Mouse (Mus musculus) gastrocnemius, postnatal 14 days (tissue): Measurements from ENCODE around the gene Prune1. TPM values are rescaled to one million over a fixed set of nuclear protein-coding genes. Genes with fewer than 3 reads are reported as not detected.

Experiments used
- DNase-seq: peaks from one replicate; pipeline ENCODE4 v3.0.0; 2021; ENCODE audit warnings: mixed read lengths
- intact Hi-C: fragments of 180-260 bp; cut with DNase I; formaldehyde crosslinking; loops from one replicate; pipeline ENCODE4 v1.15.1; 2025; ENCODE audit warnings: low total_unique reads
- total RNA-seq, 2 experiments: library from RNA; stranded (reverse); gene quantifications; 2 replicates each; pipeline ENCODE4 v1.2.3; 2021

Gene Prune1
- total RNA-seq, 2 experiments from 2014 or later, result 35.3 to 35.6 TPM

GRCm38 (mm10) chr3:95284501-95285281, 2.8 kb upstream of the Prune1 start:
- no peak for DNase-seq
- intact Hi-C loops, result no loop called here

- intact Hi-C loops, result no loop called here
- no peak for DNase-seq
Observed at GRCm38 (mm10) chr3:95284062-95284461, 2.2 kb upstream of the Prune1 start.

- intact Hi-C loops, result no loop called here
- no peak for DNase-seq
Observed at GRCm38 (mm10) chr3:95283589-95283941, 1.7 kb upstream of the Prune1 start.

GRCm38 (mm10) chr3:95282865-95283588, 1.2 kb upstream of the Prune1 start:
- peak; percentile 88 for DNase-seq
- intact Hi-C loops, result no loop called here

- no peak for DNase-seq
- intact Hi-C loops, result no loop called here
Observed at GRCm38 (mm10) chr3:95282381-95282864, 547 bp upstream of the Prune1 start.

GRCm38 (mm10) chr3:95280747-95281146, 1.1 kb downstream of the Prune1 start:
- DNase-seq, result no peak
- intact Hi-C loops, result no loop called here

GRCm38 (mm10) chr3:95277149-95277551, 4.7 kb downstream of the Prune1 start:
- DNase-seq, result no peak
- intact Hi-C loops, result no loop called here

- DNase-seq, result no peak
- intact Hi-C loops, result no loop called here
Observed at GRCm38 (mm10) chr3:95276428-95276934, 5.4 kb downstream of the Prune1 start.

- intact Hi-C loops, result no loop called here
- no peak for DNase-seq
Observed at GRCm38 (mm10) chr3:95275161-95275560, 6.7 kb downstream of the Prune1 start.

- DNase-seq, result no peak
- intact Hi-C loops, result no loop called here
Observed at GRCm38 (mm10) chr3:95274453-95274852, 7.4 kb downstream of the Prune1 start.

GRCm38 (mm10) chr3:95273471-95273870, 8.4 kb downstream of the Prune1 start:
- DNase-seq, result no peak
- intact Hi-C loops, result no loop called here

GRCm38 (mm10) chr3:95270766-95271364, 11.0 kb downstream of the Prune1 start:
- no peak for DNase-seq
- intact Hi-C loops, result no loop called here

- intact Hi-C loops, result loop anchor here (10.0 kb wide), 1 partner anchor 125 kb away; the partner anchor contains the start of gene Tnfaip8l2
- no peak for DNase-seq
Observed at GRCm38 (mm10) chr3:95269789-95270188, 12.1 kb downstream of the Prune1 start.

- intact Hi-C loops, result loop anchor here (10.0 kb wide), 1 partner anchor 123 kb away; the partner anchor contains the start of gene Tnfaip8l2
- no peak for DNase-seq
Observed at GRCm38 (mm10) chr3:95267855-95268254, 14.0 kb downstream of the Prune1 start.

GRCm38 (mm10) chr3:95266052-95266451, 15.8 kb downstream of the Prune1 start:
- DNase-seq, result no peak
- intact Hi-C loops, result loop anchor here (10.0 kb wide), 1 partner anchor 121 kb away; the partner anchor contains the start of gene Tnfaip8l2

- no peak for DNase-seq
- intact Hi-C loops, result loop anchor here (5.0 to 10.0 kb wide), 2 partner anchors 47 to 120 kb away; partner anchors contain the start of genes Gabpb2 and Tnfaip8l2
Observed at GRCm38 (mm10) chr3:95264724-95265123, 17.2 kb downstream of the Prune1 start.

- peak; percentile 76 for DNase-seq
Observed at GRCm38 (mm10) chr3:95263089-95263739, 18.7 kb downstream of the Prune1 start.

GRCm38 (mm10) chr3:95261975-95262374, 19.9 kb downstream of the Prune1 start:
- no peak for DNase-seq
- intact Hi-C loops, result loop anchor here (5.0 to 10.0 kb wide), 2 partner anchors 45 to 117 kb away; partner anchors contain the start of genes Gabpb2 and Tnfaip8l2

More at GRCm38 (mm10) chr3:95263089-95263739, 18.7 kb downstream of the Prune1 start:
- intact Hi-C loops, result loop anchor here (5.0 to 10.0 kb wide), 2 partner anchors 46 to 118 kb away; partner anchors contain the start of genes Gabpb2 and Tnfaip8l2

- DNase-seq, result no peak
- intact Hi-C loops, result no loop called here
Observed at GRCm38 (mm10) chr3:95256931-95257330, 24.9 kb downstream of the Prune1 start.
